Mouse (Mus musculus): Measurements from ENCODE around the gene Nt5c3b.

The Nt5c3b gene

DNA sequence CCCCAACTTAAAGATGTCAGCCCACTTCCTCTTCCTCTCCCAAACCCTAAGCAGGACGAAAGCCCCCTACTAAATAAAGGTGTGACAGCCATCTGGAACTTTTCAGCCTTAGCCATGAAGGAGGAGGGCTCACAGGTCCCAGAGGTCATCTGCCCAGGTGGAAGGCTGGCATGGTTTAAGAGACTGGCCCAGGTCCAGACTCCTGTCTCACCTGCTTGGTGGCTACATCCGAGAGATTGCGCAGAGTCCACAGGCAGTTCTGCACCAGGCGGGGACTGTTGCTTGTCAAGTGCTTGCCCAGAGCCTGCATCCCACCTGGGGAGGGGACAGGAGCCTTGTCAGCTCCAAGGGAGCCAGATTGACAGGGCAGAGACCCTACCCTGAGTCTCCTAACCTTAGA, 62.3 kb downstream of the Nt5c3b start:
- DNase-seq (ENCODE audit: low spot score), result no peak

GRCm38 (mm10) chr11:100378446-100378845, 63.2 kb downstream of the Nt5c3b start:
- no peak for DNase-seq (ENCODE audit: low spot score)

DNA sequence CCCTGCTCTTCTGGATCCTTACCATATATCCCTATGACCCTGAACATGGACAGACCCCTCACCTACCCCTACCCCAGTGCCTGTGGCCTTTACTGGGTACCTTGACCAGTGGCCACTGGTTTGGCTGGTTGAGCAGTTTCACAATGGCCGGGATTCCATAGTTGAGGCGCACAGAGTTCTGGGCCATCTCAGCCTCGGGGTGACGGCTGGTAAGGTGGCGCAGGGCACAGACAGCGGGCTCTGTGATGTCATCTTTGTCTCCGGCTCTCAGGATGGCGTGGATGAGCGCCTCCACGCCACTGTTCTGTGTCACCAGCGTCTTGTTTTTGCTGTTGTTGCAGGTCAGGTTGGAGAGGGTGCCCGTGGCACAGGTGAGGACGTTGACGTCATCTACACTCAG, 63.6 kb downstream of the Nt5c3b start:
- DNase-seq (ENCODE audit: low spot score), result no peak

GRCm38 (mm10) chr11:100376746-100377389, 64.7 kb downstream of the Nt5c3b start:
- no peak for DNase-seq (ENCODE audit: low spot score)

- no peak for DNase-seq (ENCODE audit: low spot score)
Observed at GRCm38 (mm10) chr11:100376005-100376404, 65.6 kb downstream of the Nt5c3b start.

DNA sequence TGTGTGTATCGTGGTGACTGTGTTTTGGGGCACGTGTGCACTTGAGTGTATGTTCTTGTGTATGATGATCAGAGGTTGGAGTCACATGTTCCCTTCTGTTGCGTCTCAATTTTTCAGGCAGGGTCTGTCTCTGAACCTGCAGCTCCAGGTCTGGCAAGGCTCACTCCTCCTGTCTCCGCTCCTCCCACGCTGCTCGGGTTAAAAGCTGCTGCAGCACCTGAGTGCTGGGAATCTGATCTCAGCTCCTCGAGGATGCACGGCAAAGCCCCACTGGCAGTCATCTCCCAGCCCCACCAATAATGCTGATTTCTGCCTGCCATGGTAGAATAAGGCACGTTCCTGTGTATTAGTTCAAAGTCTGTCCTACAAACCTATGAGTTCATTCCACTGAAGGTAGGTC, 66.5 kb downstream of the Nt5c3b start:
- no peak for DNase-seq (ENCODE audit: low spot score)
